Mouse (Mus musculus): ENCODE results near the gene Ezh2.

Gene Ezh2

GRCm38 (mm10) chr6:47565326-47566035, 29.7 kb downstream of the Ezh2 start:
- CTCF ChIA-PET = interaction anchor here in 1 of 4 experiments (0.6 kb wide), 1 partner anchor 10 kb away, joined by 5 read pairs; no protein-coding TSS in a partner anchor
- POLR2A ChIA-PET = interaction anchor here in 1 of 4 experiments (1.2 kb wide), 1 partner anchor 15 kb away, joined by 5 read pairs; no protein-coding TSS in a partner anchor

GRCm38 (mm10) chr6:47561426-47561825, 33.7 kb downstream of the Ezh2 start:
- ChIA-PET POLR2A (interaction anchor here in 2 of 4 experiments (0.9 to 3.2 kb wide), 11 partner anchors 8 to 108 kb away, joined by 3 to 12 read pairs (median 4); partner anchors contain the start of genes Ezh2 (in 2 of the 2) and Cul1 (in 1 of the 2)), CTCF (interaction anchor here in 2 of 4 experiments (0.6 to 0.8 kb wide), 2 partner anchors 22 to 164 kb away, joined by 3 read pairs; no protein-coding TSS in a partner anchor)

- ChIA-PET POLR2A (interaction anchor here in 2 of 4 experiments (0.6 to 3.2 kb wide), 13 partner anchors 8 to 273 kb away, joined by 3 to 12 read pairs (median 5); partner anchors contain the start of genes Ezh2 (in 2 of the 2) and Cul1 (in 1 of the 2)), CTCF (interaction anchor here in 1 of 4 experiments (0.8 kb wide), 1 partner anchor 23 kb away, joined by 3 read pairs; no protein-coding TSS in a partner anchor)
Observed at GRCm38 (mm10) chr6:47560846-47561245, 34.3 kb downstream of the Ezh2 start.

GRCm38 (mm10) chr6:47560407-47560806, 34.7 kb downstream of the Ezh2 start:
- ChIA-PET POLR2A (interaction anchor here in 2 of 4 experiments (0.6 to 3.2 kb wide), 12 partner anchors 9 to 272 kb away, joined by 3 to 12 read pairs (median 5); partner anchors contain the start of genes Ezh2 (in 2 of the 2) and Cul1 (in 1 of the 2)), CTCF (no interaction called here)

GRCm38 (mm10) chr6:47559287-47559686, 35.9 kb downstream of the Ezh2 start:
- ChIA-PET POLR2A (interaction anchor here in 1 of 4 experiments (1.0 to 1.7 kb wide), 3 partner anchors 10 to 36 kb away, joined by 3 to 7 read pairs (median 4); partner anchors contain the start of gene Ezh2), CTCF (no interaction called here)

- POLR2A ChIA-PET = interaction anchor here in 2 of 4 experiments (0.7 to 1.6 kb wide), 5 partner anchors 8 to 43 kb away, joined by 3 to 6 read pairs (median 4); partner anchors contain the start of gene Ezh2 (in 2 of the 2)
- CTCF ChIA-PET = no interaction called here
Observed at GRCm38 (mm10) chr6:47552280-47552679, 42.9 kb downstream of the Ezh2 start.

GRCm38 (mm10) chr6:47535333-47535732, 59.8 kb downstream of the Ezh2 start:
- ChIA-PET CTCF (no interaction called here), POLR2A (no interaction called here)

GRCm38 (mm10) chr6:47532547-47532946, 62.6 kb downstream of the Ezh2 start:
- ChIA-PET CTCF (no interaction called here), POLR2A (interaction anchor here in 2 of 4 experiments (1.1 to 1.8 kb wide), 6 partner anchors 8 to 105 kb away, joined by 3 to 6 read pairs (median 4); partner anchors contain the start of gene Ezh2 (in 2 of the 2))

- POLR2A ChIA-PET = interaction anchor here in 2 of 4 experiments (0.6 to 1.2 kb wide), 5 partner anchors 23 to 242 kb away, joined by 3 read pairs; no protein-coding TSS in a partner anchor
- CTCF ChIA-PET = no interaction called here
Observed at GRCm38 (mm10) chr6:47527655-47528054, 67.5 kb downstream of the Ezh2 start.

GRCm38 (mm10) chr6:47527129-47527528, 68.0 kb downstream of the Ezh2 start:
- CTCF ChIA-PET = no interaction called here

GRCm38 (mm10) chr6:47526446-47526845, 68.7 kb downstream of the Ezh2 start:
- ChIA-PET CTCF (no interaction called here), POLR2A (interaction anchor here in 1 of 4 experiments (0.8 to 1.9 kb wide), 3 partner anchors 13 to 135 kb away, joined by 3 to 5 read pairs (median 3); no protein-coding TSS in a partner anchor)

More at GRCm38 (mm10) chr6:47527129-47527528, 68.0 kb downstream of the Ezh2 start:
- POLR2A ChIA-PET = interaction anchor here in 2 of 4 experiments (0.6 to 1.9 kb wide), 7 partner anchors 14 to 241 kb away, joined by 3 to 5 read pairs (median 3); no protein-coding TSS in a partner anchor

GRCm38 (mm10) chr6:47525041-47525440, 70.1 kb downstream of the Ezh2 start:
- ChIA-PET POLR2A (interaction anchor here in 1 of 4 experiments (0.8 to 1.9 kb wide), 5 partner anchors 11 to 71 kb away, joined by 3 to 5 read pairs (median 3); no protein-coding TSS in a partner anchor), CTCF (interaction anchor here in 1 of 4 experiments (1.1 kb wide), 1 partner anchor 19 kb away, joined by 8 read pairs; no protein-coding TSS in a partner anchor)

GRCm38 (mm10) chr6:47522431-47522830, 72.7 kb downstream of the Ezh2 start:
- POLR2A ChIA-PET = interaction anchor here in 2 of 4 experiments (0.7 kb wide), 2 partner anchors 24 to 549 kb away, joined by 3 to 4 read pairs; no protein-coding TSS in a partner anchor

GRCm38 (mm10) chr6:47520030-47520429, 75.1 kb downstream of the Ezh2 start:
- ChIA-PET POLR2A (interaction anchor here in 1 of 4 experiments (1.1 kb wide), 1 partner anchor 75 kb away, joined by 3 read pairs; the partner anchor contains the start of gene Ezh2), CTCF (no interaction called here)

More at GRCm38 (mm10) chr6:47522431-47522830, 72.7 kb downstream of the Ezh2 start:
- CTCF ChIA-PET = interaction anchor here in 1 of 4 experiments (0.7 kb wide), 1 partner anchor 29 kb away, joined by 5 read pairs; no protein-coding TSS in a partner anchor

GRCm38 (mm10) chr6:47494562-47494961, 100.6 kb downstream of the Ezh2 start:
- ChIA-PET CTCF (no interaction called here), POLR2A (interaction anchor here in 3 of 4 experiments (0.7 to 2.1 kb wide), 13 partner anchors 9 to 304 kb away, joined by 3 to 11 read pairs (median 4); partner anchors contain the start of gene Ezh2 (in 2 of the 3))

GRCm38 (mm10) chr6:47482027-47482426, 113.1 kb downstream of the Ezh2 start:
- POLR2A ChIA-PET = interaction anchor here in 2 of 4 experiments (0.8 to 1.0 kb wide), 4 partner anchors 13 to 113 kb away, joined by 3 read pairs; partner anchors contain the start of genes Cul1 (in 1 of the 2) and Ezh2 (in 1 of the 2)
- CTCF ChIA-PET = no interaction called here

Measured in embryonic stem cell, embryonic (primary cell).